Mouse (Mus musculus): Measurements from ENCODE around the gene Atp11b. TPM values are rescaled to one million over a fixed set of nuclear protein-coding genes. Genes with fewer than 3 reads are reported as not detected.
A peak's percentile ranks its signal among the peaks of the same experiment; 100 is the strongest.

Gene Atp11b
- polyA plus RNA-seq, 1 experiment from 2014 or later, result 30.8 TPM

GRCm38 (mm10) chr3:35722811-35723210 is 31.1 kb upstream of the Atp11b start:
- no peaks in the 10 kb centered on the region for H3K36me3 ChIP-seq (ENCODE audit: control insufficient read depth, insufficient read depth, low read length)
- H3K27ac ChIP-seq (replicated peaks), result no peak overlapping the region
- ATAC-seq (ENCODE audit: low FRiP score, low TSS enrichment), result no peak
- no peaks in the 10 kb centered on the region for H3K4me1 ChIP-seq (replicated peaks; ENCODE audit: control insufficient read depth, insufficient read depth)
- no peaks in the 10 kb centered on the region for H3K9me3 ChIP-seq (ENCODE audit: control insufficient read depth, low read length)
- no peak overlapping the region for H3K4me2 ChIP-seq (replicated peaks; ENCODE audit: low read depth)
- H3K9ac ChIP-seq (ENCODE audit: low read length), result no peak overlapping the region
- 84% methylated on average over 7 of the region's 7 CpGs for WGBS
- no peak for TF ChIP-seq CTCF (IDR thresholded peaks at IDR 0.05; ENCODE audit: low read depth)
- no peak for TF ChIP-seq EP300 (optimal IDR thresholded peaks at IDR 0.05)
- H3K4me3 ChIP-seq (ENCODE audit: low read depth, low read length), result no peak overlapping the region
- no peak for DNase-seq (ENCODE audit: low spot score)
- no peaks in the 10 kb centered on the region for H3K27me3 ChIP-seq (ENCODE audit: control insufficient read depth, insufficient read depth, low read length)

- DNase-seq (ENCODE audit: low spot score), result no peak
- H3K27me3 ChIP-seq (ENCODE audit: control insufficient read depth, insufficient read depth, low read length), result no peaks in the 10 kb centered on the region
- H3K9me3 ChIP-seq (ENCODE audit: control insufficient read depth, low read length), result no peaks in the 10 kb centered on the region
- no peak overlapping the region for H3K27ac ChIP-seq (replicated peaks)
- no peak for TF ChIP-seq EP300 (optimal IDR thresholded peaks at IDR 0.05)
- no peak for TF ChIP-seq CTCF (IDR thresholded peaks at IDR 0.05; ENCODE audit: low read depth)
- no peak overlapping the region for H3K4me2 ChIP-seq (replicated peaks; ENCODE audit: low read depth)
- no peaks in the 10 kb centered on the region for H3K36me3 ChIP-seq (ENCODE audit: control insufficient read depth, insufficient read depth, low read length)
- no peaks in the 10 kb centered on the region for H3K4me1 ChIP-seq (replicated peaks; ENCODE audit: control insufficient read depth, insufficient read depth)
- 38% methylated on average over 9 of the region's 9 CpGs for WGBS
- no peak overlapping the region for H3K4me3 ChIP-seq (ENCODE audit: low read depth, low read length)
- ATAC-seq (ENCODE audit: low FRiP score, low TSS enrichment), result no peak
- no peak overlapping the region for H3K9ac ChIP-seq (ENCODE audit: low read length)
Observed at GRCm38 (mm10) chr3:35723586-35724322, 30.2 kb upstream of the Atp11b start.

- no peaks in the 10 kb centered on the region for H3K9me3 ChIP-seq (ENCODE audit: control insufficient read depth, low read length)
- WGBS, result 56% methylated on average over 7 of the region's 7 CpGs
- TF ChIP-seq CTCF (IDR thresholded peaks at IDR 0.05; ENCODE audit: low read depth) (no peak), EP300 (optimal IDR thresholded peaks at IDR 0.05) (no peak)
- no peak for ATAC-seq (ENCODE audit: low FRiP score, low TSS enrichment)
- no peak overlapping the region for H3K9ac ChIP-seq (ENCODE audit: low read length)
- DNase-seq (ENCODE audit: low spot score), result no peak
- no peaks in the 10 kb centered on the region for H3K4me1 ChIP-seq (replicated peaks; ENCODE audit: control insufficient read depth, insufficient read depth)
- no peaks in the 10 kb centered on the region for H3K36me3 ChIP-seq (ENCODE audit: control insufficient read depth, insufficient read depth, low read length)
- H3K27me3 ChIP-seq (ENCODE audit: control insufficient read depth, insufficient read depth, low read length), result no peaks in the 10 kb centered on the region
- no peak overlapping the region for H3K4me2 ChIP-seq (replicated peaks; ENCODE audit: low read depth)
- H3K27ac ChIP-seq (replicated peaks), result peak overlapping the region; percentile 40; the same call in 1 of the 2 replicates
- H3K4me3 ChIP-seq (ENCODE audit: low read depth, low read length), result no peak overlapping the region
Observed at GRCm38 (mm10) chr3:35725096-35725495, 28.8 kb upstream of the Atp11b start.

GRCm38 (mm10) chr3:35726936-35727335 is 27.0 kb upstream of the Atp11b start:
- Histone ChIP-seq H3K9me3 (ENCODE audit: control insufficient read depth, low read length) (no peaks in the 10 kb centered on the region), H3K36me3 (ENCODE audit: control insufficient read depth, insufficient read depth, low read length) (no peaks in the 10 kb centered on the region), H3K9ac (ENCODE audit: low read length) (no peak overlapping the region), H3K4me2 (replicated peaks; ENCODE audit: low read depth) (no peak overlapping the region), H3K4me1 (replicated peaks; ENCODE audit: control insufficient read depth, insufficient read depth) (no peaks in the 10 kb centered on the region), H3K27me3 (ENCODE audit: control insufficient read depth, insufficient read depth, low read length) (no peaks in the 10 kb centered on the region), H3K4me3 (ENCODE audit: low read depth, low read length) (no peak overlapping the region), H3K27ac (replicated peaks) (no peak overlapping the region)
- TF ChIP-seq EP300 (optimal IDR thresholded peaks at IDR 0.05), result no peak
- no peak for TF ChIP-seq CTCF (IDR thresholded peaks at IDR 0.05; ENCODE audit: low read depth)
- ATAC-seq (ENCODE audit: low FRiP score, low TSS enrichment), result peak; percentile 51; the same call in 1 of the 2 replicates
- no peak for DNase-seq (ENCODE audit: low spot score)
- WGBS, result 42% methylated on average over 1 of the region's 1 CpGs

GRCm38 (mm10) chr3:35729490-35729889 is 24.4 kb upstream of the Atp11b start:
- Histone ChIP-seq H3K4me1 (replicated peaks; ENCODE audit: control insufficient read depth, insufficient read depth) (no peaks in the 10 kb centered on the region), H3K27ac (replicated peaks) (no peak overlapping the region), H3K36me3 (ENCODE audit: control insufficient read depth, insufficient read depth, low read length) (no peaks in the 10 kb centered on the region), H3K9ac (ENCODE audit: low read length) (no peak overlapping the region), H3K4me2 (replicated peaks; ENCODE audit: low read depth) (no peak overlapping the region; the same call in 1 of the 2 replicates), H3K27me3 (ENCODE audit: control insufficient read depth, insufficient read depth, low read length) (no peaks in the 10 kb centered on the region), H3K4me3 (ENCODE audit: low read depth, low read length) (no peak overlapping the region), H3K9me3 (ENCODE audit: control insufficient read depth, low read length) (no peaks in the 10 kb centered on the region)
- DNase-seq (ENCODE audit: low spot score) (peak; percentile 73), ATAC-seq (ENCODE audit: low FRiP score, low TSS enrichment) (peak; percentile 86)
- 15% methylated on average over 6 of the region's 6 CpGs for WGBS
- TF ChIP-seq EP300 (optimal IDR thresholded peaks at IDR 0.05) (no peak), CTCF (IDR thresholded peaks at IDR 0.05; ENCODE audit: low read depth) (no peak)

Data from stomach, postnatal 0 days (tissue).